Mouse (Mus musculus): Measurements from ENCODE around the gene Tsnax.

Tsnax gene

DNA sequence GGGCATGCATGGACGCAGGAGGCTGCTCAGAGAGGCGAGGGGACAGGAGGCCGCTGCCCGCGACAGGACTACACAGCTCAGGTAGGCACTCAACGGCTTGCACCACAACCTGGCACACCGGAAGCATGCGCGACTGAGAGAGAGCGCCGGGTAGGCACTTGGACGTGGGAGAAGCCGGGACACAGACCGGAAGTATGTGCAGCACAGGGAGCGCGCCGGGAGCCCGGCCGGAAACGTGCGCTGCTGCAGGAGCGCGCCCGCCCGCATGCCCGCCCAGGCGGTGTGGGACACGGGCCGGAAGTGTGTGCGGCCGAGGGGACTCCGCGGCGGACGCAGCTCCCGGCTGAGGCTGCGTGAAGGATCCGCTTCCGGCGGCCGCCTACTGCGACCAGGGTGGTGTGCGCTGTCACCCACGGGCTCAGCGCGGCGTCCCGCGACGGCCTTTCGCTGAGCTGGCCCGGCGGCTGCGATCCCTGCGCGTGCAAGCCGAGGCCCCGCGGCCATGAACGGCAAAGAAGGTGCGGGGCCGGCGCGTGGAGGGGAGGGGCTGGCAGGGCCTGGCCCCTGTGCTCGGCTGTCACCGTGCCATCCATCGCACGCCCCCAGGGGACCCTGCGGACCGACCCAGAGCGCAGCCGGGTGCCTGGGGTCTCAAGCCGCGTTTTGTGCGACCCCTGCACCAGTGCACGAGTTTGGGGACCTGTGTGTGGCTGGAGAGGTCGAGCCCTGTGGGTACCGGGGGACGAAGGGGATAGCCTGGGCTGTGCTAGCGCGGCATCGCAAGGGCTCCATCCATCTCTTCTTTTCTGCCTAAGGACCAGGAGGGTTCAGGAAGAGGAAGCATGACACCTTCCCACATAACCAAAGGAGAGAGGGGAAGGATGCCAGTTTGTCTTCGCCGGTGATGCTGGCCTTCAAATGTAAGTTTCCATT is at the start of gene Tsnax:
Gene Tsnax, plus strand, starts transcription at position 303 of the 933 bp plus-strand sequence.
- peak; percentile 92 for DNase-seq

GRCm38 (mm10) chr8:124963246-124963645 is 49.6 kb upstream of the Tsnax start:
- no peak for DNase-seq

DNA sequence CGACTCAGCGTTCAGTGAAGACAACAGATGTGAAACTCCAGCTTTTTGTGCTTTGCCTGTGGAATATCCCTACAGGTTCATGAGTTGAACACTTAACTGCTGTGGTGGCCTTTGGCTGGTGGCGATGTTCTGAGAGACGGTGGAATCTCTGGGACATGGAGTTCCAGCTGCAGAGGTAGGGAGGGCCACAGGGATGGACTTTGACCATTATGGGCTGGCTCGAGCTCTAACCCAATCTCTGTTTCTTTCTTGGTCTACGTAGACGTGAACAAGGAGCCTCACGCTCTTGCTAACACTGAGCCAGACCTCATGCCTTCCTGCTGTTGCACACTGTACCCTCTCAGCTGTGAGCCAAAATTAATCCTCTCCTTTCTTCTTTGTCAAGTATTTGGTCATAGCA is 47.8 kb upstream of the Tsnax start:
- no peak for DNase-seq

DNA sequence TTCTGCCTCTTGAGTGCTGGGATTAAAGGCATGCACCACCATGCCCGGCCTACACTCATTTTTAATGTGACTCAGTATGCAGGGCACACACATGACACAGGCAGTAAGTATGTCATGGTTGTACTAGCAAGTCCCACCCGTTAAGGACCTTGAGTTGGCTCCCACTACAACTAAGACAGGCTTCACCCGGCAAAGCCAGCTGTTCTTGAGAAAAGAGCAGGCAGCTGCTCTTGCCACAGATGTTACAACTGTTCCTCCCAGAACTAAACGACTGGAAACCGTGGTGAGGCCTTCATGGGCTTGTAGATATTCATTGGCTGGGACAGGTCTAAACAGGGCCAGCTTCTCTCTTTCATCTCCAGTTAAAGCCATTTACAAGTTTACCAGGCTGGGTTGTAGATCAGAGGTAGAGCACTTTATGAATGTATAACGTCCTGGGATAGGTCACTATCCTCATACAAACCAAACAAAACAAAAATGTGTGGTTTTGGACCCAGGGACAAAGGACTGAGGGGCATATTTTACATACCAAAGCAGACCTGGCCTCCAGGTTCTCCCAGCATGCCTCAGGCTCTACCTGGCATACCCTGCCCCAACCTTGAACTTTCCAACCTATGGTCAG is 42.4 kb upstream of the Tsnax start:
- peak; percentile 59 for DNase-seq

GRCm38 (mm10) chr8:124973221-124973620 is 39.6 kb upstream of the Tsnax start:
- no peak for DNase-seq

DNA sequence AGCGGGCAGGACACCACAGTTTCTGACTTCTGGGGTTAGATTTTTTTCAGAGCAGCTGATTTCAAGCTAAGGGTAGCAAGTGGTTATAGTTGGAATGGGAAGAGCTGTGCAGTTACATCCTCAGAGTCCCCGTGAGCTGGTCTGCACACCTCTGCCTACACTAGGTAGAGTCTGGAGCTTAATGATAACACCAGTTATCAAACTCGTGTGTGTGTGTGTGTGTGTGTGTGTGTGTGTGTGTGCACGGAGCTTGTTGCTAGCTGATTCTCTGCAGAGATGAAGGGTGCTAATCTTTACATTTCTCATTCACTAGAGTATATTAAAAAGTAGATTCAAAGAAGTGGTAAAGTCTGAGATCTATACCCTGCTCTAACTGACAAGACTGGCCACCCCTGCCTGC is 38.5 kb upstream of the Tsnax start:
- DNase-seq = no peak

DNA sequence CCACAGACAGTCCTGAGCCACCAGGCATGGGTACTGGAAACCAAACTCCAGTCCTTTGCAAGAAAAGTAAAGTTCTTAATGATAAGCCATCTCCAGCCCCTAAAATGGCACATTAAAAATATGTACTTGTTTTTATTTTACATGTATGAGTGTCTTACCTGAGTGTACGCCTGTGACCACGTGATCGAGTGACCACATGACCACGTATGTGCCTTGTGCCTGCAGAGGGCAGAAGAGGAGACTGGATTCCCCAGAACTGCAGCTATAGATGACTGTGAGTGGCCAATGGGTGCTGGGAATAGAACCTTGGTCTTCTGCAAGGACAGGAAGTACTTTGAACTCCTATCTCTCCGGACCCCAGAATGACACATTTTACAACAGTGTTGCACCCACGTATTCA is 36.6 kb upstream of the Tsnax start:
- DNase-seq = no peak

DNA sequence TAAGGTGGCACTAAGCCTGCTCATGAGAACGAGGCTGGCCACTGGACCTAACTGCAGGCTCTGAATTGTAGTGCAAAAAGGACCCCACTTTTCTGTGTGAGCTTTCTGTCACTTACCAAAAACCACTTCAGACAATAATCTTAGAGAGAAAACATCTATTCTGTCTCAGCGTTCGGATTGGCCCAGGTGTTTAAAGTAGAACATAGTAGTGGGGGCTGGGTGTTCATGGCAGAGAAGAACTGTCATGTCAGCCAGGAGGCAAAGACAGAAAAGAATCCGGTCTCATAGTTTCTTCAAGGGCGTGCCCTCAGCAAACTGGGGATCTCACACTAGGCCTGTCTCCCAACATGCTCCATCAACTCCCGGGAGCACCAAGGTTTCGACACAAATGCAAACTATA is 34.8 kb upstream of the Tsnax start:
- DNase-seq = peak; percentile 60

DNA sequence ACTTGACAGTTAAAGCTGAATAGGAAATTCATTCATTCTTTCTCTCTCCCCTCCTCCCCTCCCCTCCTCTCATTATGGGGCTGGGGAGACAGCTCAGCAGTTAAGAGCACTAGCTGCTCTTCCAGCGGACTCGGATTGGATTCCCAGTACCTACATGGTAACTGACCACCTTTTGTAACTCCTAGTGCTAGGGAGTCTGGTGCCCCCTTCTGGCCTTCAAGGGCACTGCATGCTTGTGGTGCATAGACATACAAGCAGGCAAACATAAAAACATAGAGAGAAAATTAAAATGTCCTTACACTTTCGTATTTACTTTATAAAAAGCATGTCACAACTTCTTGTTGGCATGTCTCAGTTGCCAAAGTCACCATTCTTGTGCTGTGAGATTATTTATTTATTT is 32.8 kb upstream of the Tsnax start:
- peak; percentile 36 for DNase-seq

- DNase-seq = no peak
Measured at GRCm38 (mm10) chr8:124980828-124981227, 32.0 kb upstream of the Tsnax start.

DNA sequence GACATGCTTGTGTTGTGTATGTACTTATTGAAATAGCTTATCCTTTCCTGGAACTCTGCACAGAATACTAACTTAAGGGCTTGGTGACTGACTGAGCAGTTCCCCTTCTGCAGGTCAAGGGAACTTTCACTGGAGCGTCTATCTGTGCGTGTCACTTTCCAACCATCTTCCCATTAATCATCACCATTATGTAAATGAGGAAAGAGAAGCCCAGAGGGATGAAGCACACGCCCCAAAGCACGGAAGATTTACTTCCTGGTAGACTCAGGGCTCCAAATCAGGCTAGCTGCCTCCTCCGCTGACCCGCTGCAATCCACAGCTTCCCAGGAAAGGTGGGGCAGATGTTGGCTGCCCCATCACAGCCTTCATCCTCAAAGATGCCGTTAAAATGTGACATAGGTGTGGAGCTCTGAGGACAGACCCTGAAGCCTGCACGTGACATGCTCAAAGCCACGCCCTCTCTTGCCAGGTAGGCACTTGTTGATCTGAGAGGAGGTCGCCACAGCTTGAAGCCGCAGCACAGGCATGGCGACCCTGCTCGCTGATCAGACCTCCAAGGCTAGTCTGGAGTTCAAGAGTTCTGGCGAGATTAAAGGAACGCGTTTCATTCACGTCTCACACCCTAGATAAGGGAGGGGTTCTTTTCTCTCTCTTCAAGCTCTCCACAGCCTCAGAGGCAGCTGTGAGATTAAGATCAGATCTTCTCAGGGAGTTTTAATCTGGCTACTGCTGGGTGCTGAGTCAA is 21.7 kb upstream of the Tsnax start:
- DNase-seq = no peak

GRCm38 (mm10) chr8:124991668-124991926 is 21.2 kb upstream of the Tsnax start:
- no peak for DNase-seq

DNA sequence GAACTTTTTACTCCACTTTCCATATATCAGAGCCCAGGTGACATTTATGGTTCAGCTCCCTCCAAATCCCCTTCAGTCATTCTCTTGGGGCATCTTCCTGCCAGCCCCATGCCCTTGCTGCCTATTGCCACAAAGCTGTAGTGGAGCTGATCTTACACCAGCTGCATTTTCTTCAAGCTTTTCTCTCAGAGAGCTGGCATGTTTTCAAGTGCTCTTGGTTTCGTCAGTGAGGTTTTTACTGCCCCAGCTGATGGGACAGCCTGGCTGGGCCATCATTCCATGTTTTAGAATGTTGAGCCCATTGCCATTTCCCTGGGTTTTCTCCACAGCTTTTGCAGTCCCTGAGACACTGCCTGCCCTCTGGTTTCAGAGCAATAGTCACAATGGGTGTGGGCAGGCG is 17.0 kb upstream of the Tsnax start:
- DNase-seq = no peak

- no peak for DNase-seq
Measured at GRCm38 (mm10) chr8:125024085-125024484, 11.3 kb downstream of the Tsnax start.

- DNase-seq = no peak
Measured at GRCm38 (mm10) chr8:125027211-125027610, 14.4 kb downstream of the Tsnax start.

DNA sequence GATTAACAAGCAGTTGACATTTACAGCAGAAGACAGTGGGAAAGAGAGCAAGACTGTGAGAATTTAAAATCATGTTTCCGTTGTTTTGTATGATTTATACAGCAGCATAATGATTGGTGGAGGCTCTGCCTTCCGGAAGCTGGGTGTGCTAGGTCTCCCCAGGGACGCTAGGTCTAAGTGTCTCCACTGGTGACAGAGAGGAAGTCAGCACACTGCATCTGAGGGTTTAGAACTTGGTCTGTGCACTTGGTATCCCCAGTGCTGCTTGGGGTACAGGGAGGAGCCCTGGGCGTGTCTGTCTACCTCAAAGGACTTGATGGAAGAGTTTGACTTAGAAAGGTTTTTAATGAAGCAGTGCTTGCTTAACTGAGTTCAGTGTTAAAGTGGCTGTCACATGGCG is 16.0 kb downstream of the Tsnax start:
- no peak for DNase-seq

DNA sequence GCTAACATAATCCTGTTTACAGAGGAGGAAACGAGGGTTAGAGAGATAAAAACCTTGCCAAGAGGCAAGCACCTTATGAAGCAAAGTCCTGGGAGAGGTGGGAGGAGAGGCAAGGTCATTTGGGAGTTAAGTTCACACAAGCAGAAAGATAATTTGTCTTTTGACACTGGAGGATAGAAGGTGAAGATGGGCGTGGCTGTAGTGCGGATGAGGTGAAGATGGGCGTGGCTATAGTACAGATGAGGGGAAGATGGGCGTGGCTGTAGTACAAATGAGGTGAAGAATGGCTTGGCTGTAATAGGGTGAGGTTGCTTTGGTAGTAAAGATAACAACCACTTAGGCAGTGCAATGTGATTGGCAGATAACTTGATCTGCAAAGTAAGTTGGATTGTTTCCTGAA is 18.5 kb downstream of the Tsnax start:
- DNase-seq = no peak

DNA sequence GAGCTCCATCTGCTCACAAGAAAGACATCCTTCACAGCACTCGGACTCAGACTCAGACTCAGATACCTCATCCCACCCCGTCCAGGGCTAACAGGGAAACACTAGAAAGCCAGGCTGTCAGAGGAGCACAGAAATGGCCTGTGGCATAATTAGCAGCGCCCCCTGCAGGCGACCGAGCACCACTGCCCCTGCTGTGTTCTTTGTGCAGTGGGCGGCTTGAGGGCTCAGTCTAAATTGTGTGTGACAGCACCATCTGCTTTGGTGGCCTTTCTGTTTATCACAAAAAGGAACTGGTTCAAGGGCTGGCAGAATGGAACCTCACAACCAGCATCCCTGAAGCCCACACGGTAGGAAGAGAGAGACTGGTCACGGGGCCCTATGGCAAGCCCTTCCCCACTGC is 21.9 kb downstream of the Tsnax start:
- peak; percentile 75 for DNase-seq

DNA sequence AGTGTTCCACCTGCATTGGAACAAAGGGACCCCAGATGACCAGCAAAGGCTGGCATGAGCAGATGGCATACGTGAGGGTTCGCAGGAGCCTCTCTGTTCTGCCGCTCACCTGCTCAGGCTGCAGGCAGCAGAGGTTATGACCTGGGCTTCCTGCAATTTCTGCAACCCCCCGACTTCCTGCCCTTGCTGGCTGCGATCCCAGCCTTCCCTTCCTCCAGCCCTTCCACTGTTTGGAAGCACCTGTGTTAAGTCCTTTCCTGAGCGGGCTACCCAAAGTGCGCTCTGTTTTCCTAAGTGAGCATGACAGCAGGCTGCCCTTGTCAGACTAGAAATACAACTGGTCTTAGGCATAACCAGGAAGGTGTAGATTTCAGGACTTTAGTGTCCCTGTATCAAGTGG is 24.3 kb downstream of the Tsnax start:
- no peak for DNase-seq

DNA sequence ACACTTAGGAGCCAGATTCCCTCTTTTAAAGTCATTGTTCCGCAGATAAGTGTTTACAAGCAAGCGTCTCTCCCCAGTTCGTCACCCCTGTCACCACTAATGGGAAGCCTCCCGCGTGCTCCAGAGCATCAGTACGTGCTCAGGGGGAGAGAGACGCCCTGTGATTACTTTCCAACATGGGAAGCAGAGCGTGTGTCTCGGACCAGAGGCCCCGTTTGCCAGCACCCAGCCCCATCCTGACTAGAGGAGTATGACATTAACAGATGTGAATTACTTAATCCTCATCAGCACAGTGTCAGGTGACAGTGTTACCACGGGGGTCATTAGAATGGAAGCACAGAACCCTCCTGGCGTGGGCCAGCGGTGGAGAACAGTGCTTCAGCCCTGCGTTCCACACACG is 25.9 kb downstream of the Tsnax start:
- no peak for DNase-seq

GRCm38 (mm10) chr8:125040587-125041375 is 28.0 kb downstream of the Tsnax start:
- no peak for DNase-seq

DNA sequence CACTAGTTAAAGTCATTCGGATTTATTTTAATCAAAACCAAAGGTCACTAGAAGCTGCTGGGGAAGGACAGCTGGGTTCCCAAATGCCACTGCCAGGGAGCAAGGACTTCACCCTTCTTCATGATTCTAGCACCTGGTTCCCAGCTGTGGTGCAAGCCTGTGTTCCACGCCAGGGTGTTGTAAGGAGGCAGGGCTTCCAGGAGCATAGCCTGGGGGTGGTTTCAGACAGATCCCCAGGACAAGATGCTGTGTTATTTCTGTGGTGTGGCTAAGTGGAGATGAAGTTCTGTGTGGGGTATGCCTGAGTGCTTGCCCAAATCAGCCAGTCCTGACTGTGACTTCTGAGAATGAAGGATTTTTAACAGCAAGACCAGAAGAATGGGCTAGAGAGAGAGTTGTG is 28.7 kb downstream of the Tsnax start:
- DNase-seq = no peak

DNA sequence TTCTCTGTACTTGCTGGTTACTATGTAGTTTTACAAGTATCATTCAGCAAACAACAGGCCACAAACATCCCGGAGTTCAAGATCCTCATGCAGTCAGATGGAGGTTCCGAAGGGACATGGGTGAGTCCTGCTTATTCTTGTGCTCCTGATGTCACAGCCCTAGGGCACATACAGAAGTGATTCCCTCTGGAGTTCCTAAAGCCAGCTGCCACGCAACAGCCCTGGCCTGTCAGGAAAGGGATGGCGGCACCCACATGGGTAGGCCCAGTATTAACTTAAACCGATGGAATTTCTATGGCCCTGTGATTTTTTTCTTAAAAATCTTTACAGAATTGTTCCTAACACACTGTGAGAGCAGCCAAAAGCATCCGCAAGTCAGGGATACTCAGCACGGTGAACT is 30.6 kb downstream of the Tsnax start:
- DNase-seq = no peak
